Mouse (Mus musculus) midbrain, embryonic 12.5 days (tissue): Measurements from ENCODE around the gene Hps4. TPM values are rescaled to one million over a fixed set of nuclear protein-coding genes. Genes with fewer than 3 reads are reported as not detected.

Experiments used
- ATAC-seq: fragments of 200-750 bp; cut with Nextera tagmentation; 2 replicates; pipeline ENCODE4 v1.8.0; 2017; ENCODE audit warnings: low read depth, moderate TSS enrichment, moderate library complexity; ENCODE audit not compliant: low FRiP score
- H3K27ac ChIP-seq: fragments of 300-500 bp; sonication (generic); replicated peaks from 2 replicates; pipeline ENCODE4 v1.5.1; 2016; ENCODE audit warnings: mild to moderate bottlenecking
- H3K27me3 ChIP-seq: fragments of 300-500 bp; sonication (generic); 2 replicates; pipeline ENCODE4 v1.6.1; 2016; ENCODE audit warnings: mild to moderate bottlenecking
- H3K36me3 ChIP-seq: fragments of 300-500 bp; sonication (generic); 2 replicates; pipeline ENCODE4 v1.6.1; 2016
- H3K4me1 ChIP-seq: fragments of 300-500 bp; sonication (generic); 2 replicates; pipeline ENCODE4 v1.6.1; 2016
- H3K4me2 ChIP-seq: fragments of 300-500 bp; sonication (generic); replicated peaks from 2 replicates; pipeline ENCODE4 v1.6.1; 2016; ENCODE audit warnings: mild to moderate bottlenecking, moderate library complexity
- H3K4me3 ChIP-seq: fragments of 300-500 bp; sonication (generic); 2 replicates; pipeline ENCODE4 v1.5.1; 2016; ENCODE audit warnings: mild to moderate bottlenecking
- H3K9ac ChIP-seq: fragments of 300-500 bp; sonication (generic); replicated peaks from 2 replicates; pipeline ENCODE4 v1.6.1; 2016; ENCODE audit warnings: mild to moderate bottlenecking, moderate library complexity
- H3K9me3 ChIP-seq: fragments of 300-500 bp; sonication (generic); 2 replicates; pipeline ENCODE4 v1.6.1; 2016; ENCODE audit warnings: mild to moderate bottlenecking
- WGBS: fragments of 180-500 bp; shearing (Covaris S2); methylation state at CpG from one replicate; pipeline ENCODE4 v1.1.7; 2016; 5-methylcytosine and 5-hydroxymethylcytosine counted together
- polyA plus RNA-seq: library from polyadenylated mRNA; unstranded; fragments of >200 nt; fragmentation: Nextera tagmentation; extraction: Ambion mirVana; gene quantifications from 2 replicates; pipeline ENCODE4 v1.2.1, GENCODE M21; 2016

Gene Hps4
- polyA plus RNA-seq, 1 experiment from 2014 or later = 38.4 TPM

GRCm38 (mm10) chr5:112370236-112370813 is 27.4 kb downstream of the Hps4 start:
- WGBS = 89% methylated on average over 12 of the region's 12 CpGs
- H3K27ac ChIP-seq = no peak overlapping the region
- H3K4me2 ChIP-seq = no peak overlapping the region
- no peak overlapping the region for H3K9ac ChIP-seq
- H3K9me3 ChIP-seq = no peaks in the 10 kb centered on the region
- no peak overlapping the region for H3K4me3 ChIP-seq
- no peak for ATAC-seq
- H3K36me3 ChIP-seq = peaks cover 62% of the 10 kb centered on the region
- peaks cover 34% of the 10 kb centered on the region for H3K4me1 ChIP-seq
- H3K27me3 ChIP-seq = peaks cover 30% of the 10 kb centered on the region

GRCm38 (mm10) chr5:112371933-112372332 is 29.1 kb downstream of the Hps4 start:
- Histone ChIP-seq H3K9me3 (no peaks in the 10 kb centered on the region), H3K4me2 (peak overlapping the region; percentile 38), H3K36me3 (peaks cover 57% of the 10 kb centered on the region), H3K9ac (peak overlapping the region; percentile 48; the same call in 1 of the 2 replicates), H3K4me1 (peaks cover 34% of the 10 kb centered on the region), H3K4me3 (no peak overlapping the region), H3K27ac (peak overlapping the region; percentile 92), H3K27me3 (peaks cover 28% of the 10 kb centered on the region)
- WGBS = 16% methylated on average over 7 of the region's 7 CpGs
- ATAC-seq = peak; percentile 88

- no peak for ATAC-seq
Measured at GRCm38 (mm10) chr5:112376111-112376510, 33.2 kb downstream of the Hps4 start.

GRCm38 (mm10) chr5:112377380-112377779 is 34.5 kb downstream of the Hps4 start:
- ATAC-seq = no peak
- H3K9me3 ChIP-seq = no peaks in the 10 kb centered on the region
- peaks cover 16% of the 10 kb centered on the region for H3K4me1 ChIP-seq
- H3K36me3 ChIP-seq = peaks cover 54% of the 10 kb centered on the region
- no peak overlapping the region; the same call in 1 of the 2 replicates for H3K9ac ChIP-seq
- H3K4me2 ChIP-seq = no peak overlapping the region
- 0 out of 2 replicates have a peak, but pooled peaks cover 8% of the 10 kb centered on the region for H3K27me3 ChIP-seq
- H3K27ac ChIP-seq = no peak overlapping the region
- 88% methylated on average over 1 of the region's 1 CpGs for WGBS
- H3K4me3 ChIP-seq = no peak overlapping the region

More at GRCm38 (mm10) chr5:112376111-112376510, 33.2 kb downstream of the Hps4 start:
- Histone ChIP-seq H3K9ac (no peak overlapping the region), H3K4me3 (no peak overlapping the region), H3K27me3 (0 out of 2 replicates have a peak, but pooled peaks cover 8% of the 10 kb centered on the region), H3K9me3 (no peaks in the 10 kb centered on the region), H3K4me2 (no peak overlapping the region), H3K4me1 (peaks cover 20% of the 10 kb centered on the region), H3K27ac (no peak overlapping the region), H3K36me3 (peaks cover 54% of the 10 kb centered on the region)
- WGBS = 89% methylated on average over 4 of the region's 4 CpGs

GRCm38 (mm10) chr5:112378716-112379115 is 35.8 kb downstream of the Hps4 start:
- 86% methylated on average over 6 of the region's 6 CpGs for WGBS
- H3K27ac ChIP-seq = no peak overlapping the region

GRCm38 (mm10) chr5:112381154-112381553 is 38.3 kb downstream of the Hps4 start:
- H3K4me3 ChIP-seq = no peak overlapping the region
- no peaks in the 10 kb centered on the region for H3K9me3 ChIP-seq
- no peak overlapping the region for H3K4me2 ChIP-seq
- H3K36me3 ChIP-seq = peaks cover 48% of the 10 kb centered on the region
- peaks cover 12% of the 10 kb centered on the region for H3K4me1 ChIP-seq
- H3K27me3 ChIP-seq = no peaks in the 10 kb centered on the region
- no peak for ATAC-seq
- H3K9ac ChIP-seq = no peak overlapping the region
- 0 out of 2 replicates have a peak overlapping the region, but pooled peaks have one; percentile 60 for H3K27ac ChIP-seq
- WGBS = 90% methylated on average over 11 of the region's 11 CpGs

More at GRCm38 (mm10) chr5:112378716-112379115, 35.8 kb downstream of the Hps4 start:
- H3K9me3 ChIP-seq = no peaks in the 10 kb centered on the region
- H3K4me3 ChIP-seq = no peak overlapping the region
- H3K4me1 ChIP-seq = peaks cover 12% of the 10 kb centered on the region
- H3K4me2 ChIP-seq = no peak overlapping the region
- no peak overlapping the region for H3K9ac ChIP-seq
- peaks cover 51% of the 10 kb centered on the region for H3K36me3 ChIP-seq
- no peaks in the 10 kb centered on the region for H3K27me3 ChIP-seq
- no peak for ATAC-seq

- Histone ChIP-seq H3K9me3 (no peaks in the 10 kb centered on the region), H3K4me3 (no peak overlapping the region), H3K4me2 (no peak overlapping the region), H3K9ac (no peak overlapping the region), H3K27ac (peak overlapping the region; percentile 60), H3K36me3 (peaks cover 57% of the 10 kb centered on the region), H3K4me1 (peaks cover 12% of the 10 kb centered on the region), H3K27me3 (no peaks in the 10 kb centered on the region)
- WGBS = 55% methylated on average over 9 of the region's 9 CpGs
- ATAC-seq = no peak
Measured at GRCm38 (mm10) chr5:112382042-112382441, 39.2 kb downstream of the Hps4 start.

GRCm38 (mm10) chr5:112382641-112383330 is 39.9 kb downstream of the Hps4 start:
- Histone ChIP-seq H3K9ac (no peak overlapping the region), H3K4me1 (peaks cover 12% of the 10 kb centered on the region), H3K36me3 (peaks cover 59% of the 10 kb centered on the region), H3K27me3 (no peaks in the 10 kb centered on the region), H3K4me2 (no peak overlapping the region), H3K4me3 (no peak overlapping the region), H3K9me3 (no peaks in the 10 kb centered on the region), H3K27ac (peak overlapping the region; percentile 60; the same call in 1 of the 2 replicates)
- 72% methylated on average over 17 of the region's 17 CpGs for WGBS
- ATAC-seq = no peak

- no peak overlapping the region for H3K9ac ChIP-seq
- peaks cover 53% of the 10 kb centered on the region for H3K36me3 ChIP-seq
- no peak overlapping the region for H3K4me3 ChIP-seq
- H3K27me3 ChIP-seq = no peaks in the 10 kb centered on the region
- no peak overlapping the region for H3K4me2 ChIP-seq
- no peak overlapping the region for H3K27ac ChIP-seq
- 89% methylated on average over 13 of the region's 13 CpGs for WGBS
- peaks cover 20% of the 10 kb centered on the region for H3K4me1 ChIP-seq
- ATAC-seq = no peak
- H3K9me3 ChIP-seq = no peaks in the 10 kb centered on the region
Measured at GRCm38 (mm10) chr5:112384805-112385472, 42.1 kb downstream of the Hps4 start.

- peaks cover 58% of the 10 kb centered on the region for H3K36me3 ChIP-seq
- H3K27me3 ChIP-seq = no peaks in the 10 kb centered on the region
- H3K4me1 ChIP-seq = peaks cover 21% of the 10 kb centered on the region
- no peak overlapping the region for H3K9ac ChIP-seq
- ATAC-seq = no peak
- H3K4me3 ChIP-seq = no peak overlapping the region
- H3K27ac ChIP-seq = no peak overlapping the region
- no peaks in the 10 kb centered on the region for H3K9me3 ChIP-seq
- WGBS = 76% methylated on average over 2 of the region's 2 CpGs
- no peak overlapping the region for H3K4me2 ChIP-seq
Measured at GRCm38 (mm10) chr5:112385973-112386372, 43.1 kb downstream of the Hps4 start.

GRCm38 (mm10) chr5:112389352-112389751 is 46.5 kb downstream of the Hps4 start:
- Histone ChIP-seq H3K4me1 (peaks cover 25% of the 10 kb centered on the region), H3K36me3 (peaks cover 64% of the 10 kb centered on the region), H3K4me3 (no peak overlapping the region), H3K4me2 (0 out of 2 replicates have a peak overlapping the region, but pooled peaks have one; percentile 7), H3K9ac (no peak overlapping the region), H3K27me3 (peaks cover 25% of the 10 kb centered on the region), H3K27ac (no peak overlapping the region), H3K9me3 (no peaks in the 10 kb centered on the region)
- no peak for ATAC-seq
- WGBS = 78% methylated on average over 9 of the region's 9 CpGs

GRCm38 (mm10) chr5:112391002-112391401 is 48.1 kb downstream of the Hps4 start:
- peaks cover 25% of the 10 kb centered on the region for H3K27me3 ChIP-seq
- no peak overlapping the region for H3K27ac ChIP-seq
- peaks cover 35% of the 10 kb centered on the region for H3K4me1 ChIP-seq
- no peaks in the 10 kb centered on the region for H3K9me3 ChIP-seq
- peaks cover 48% of the 10 kb centered on the region for H3K36me3 ChIP-seq
- ATAC-seq = no peak
- H3K4me3 ChIP-seq = no peak overlapping the region
- no peak overlapping the region for H3K9ac ChIP-seq
- H3K4me2 ChIP-seq = no peak overlapping the region
- WGBS = 62% methylated on average over 16 of the region's 16 CpGs
